Comparison of ENCODE assay signal across 9 mouse cellular contexts in genomic region chr13:104632427-104633167, GRCm38 (mm10).
DNase-seq lines count a peak whose midpoint lies in the region; ATAC-seq and TF ChIP-seq lines count a peak whose summit lies in the region.
"Had no signal": no experiment of that assay in that cellular context is flagged by ENCODE, and none has a peak within 500 bp of the region (broad histone marks: within the 10 kb centered on the region; RNA-seq: fewer than 3 reads in every experiment).

No protein-coding gene starts in this region.

- peak overlapping the region; percentile 80 for H3K27ac ChIP-seq in kidney, adult 2 months (ENCODE audit: insufficient read depth, low read depth, low read length)
- H3K27ac ChIP-seq in midbrain, embryonic 15.5 days: no peak overlapping the region
- H3K27ac ChIP-seq in midbrain, embryonic 14.5 days (replicated peaks; ENCODE audit: low read depth, low read length): no peak overlapping the region
- H3K27ac ChIP-seq in heart, postnatal 0 days (ENCODE audit: low read depth): peak overlapping the region; percentile 88
- H3K27ac ChIP-seq: embryonic facial prominence, embryonic 15.5 days had no signal

- no peak overlapping the region for H3K9ac ChIP-seq in midbrain, embryonic 15.5 days
- H3K9ac ChIP-seq in midbrain, embryonic 14.5 days (replicated peaks; ENCODE audit: low read length): no peak overlapping the region
- H3K9ac ChIP-seq in heart, postnatal 0 days (replicated peaks; ENCODE audit: low read depth, low read length): no peak overlapping the region
- H3K9ac ChIP-seq: embryonic facial prominence, embryonic 15.5 days had no signal

- peak; percentile 94 for TF ChIP-seq EP300 in heart, postnatal 0 days (IDR thresholded peaks at IDR 0.05; ENCODE audit: low read depth)

- H3K4me2 ChIP-seq in midbrain, embryonic 15.5 days: no peak overlapping the region
- no peak overlapping the region for H3K4me2 ChIP-seq in midbrain, embryonic 14.5 days (ENCODE audit: low read length)
- peak overlapping the region; percentile 8; the same call in 1 of the 2 replicates for H3K4me2 ChIP-seq in heart, postnatal 0 days (ENCODE audit: low read depth, low read length)
- H3K4me2 ChIP-seq: embryonic facial prominence, embryonic 15.5 days had no signal

- H3K4me1 ChIP-seq in kidney, adult 2 months (ENCODE audit: control insufficient read depth, insufficient read depth, low read length): peaks cover 20% of the 10 kb centered on the region
- no peaks in the 10 kb centered on the region; the same call in 1 of the 2 replicates for H3K4me1 ChIP-seq in midbrain, embryonic 15.5 days
- H3K4me1 ChIP-seq in midbrain, embryonic 14.5 days (ENCODE audit: control insufficient read depth, insufficient read depth, low read length): no peaks in the 10 kb centered on the region
- H3K4me1 ChIP-seq in heart, postnatal 0 days (ENCODE audit: control insufficient read depth, insufficient read depth): peaks cover 32% of the 10 kb centered on the region

- H3K4me3 ChIP-seq in kidney, adult 2 months (ENCODE audit: insufficient read depth, low read depth, low read length): no peak overlapping the region
- no peak overlapping the region for H3K4me3 ChIP-seq in midbrain, embryonic 15.5 days
- H3K4me3 ChIP-seq in midbrain, embryonic 14.5 days (replicated peaks; ENCODE audit: low read depth, low read length): no peak overlapping the region
- no peak overlapping the region for H3K4me3 ChIP-seq in heart, postnatal 0 days (ENCODE audit: low read depth, low read length)
- H3K4me3 ChIP-seq: embryonic facial prominence, embryonic 15.5 days had no signal

- DNase-seq in kidney, adult 2 months: no peak
- no peak for DNase-seq in kidney, postnatal 10 days
- DNase-seq in midbrain, embryonic 14.5 days: no peak
- DNase-seq in heart, postnatal 0 days (ENCODE audit: low spot score): peak; percentile 88
- DNase-seq in cerebellum, adult 9-11 months: no peak
- DNase-seq: lung, postnatal 4 days had no signal

- H3K9me3 ChIP-seq in midbrain, embryonic 15.5 days: no peaks in the 10 kb centered on the region
- H3K9me3 ChIP-seq in midbrain, embryonic 14.5 days (ENCODE audit: control insufficient read depth, low read length): no peaks in the 10 kb centered on the region
- H3K9me3 ChIP-seq in heart, postnatal 0 days (replicated peaks; ENCODE audit: control insufficient read depth, low read length): no peaks in the 10 kb centered on the region
- H3K9me3 ChIP-seq: embryonic facial prominence, embryonic 15.5 days had no signal

- H3K27me3 ChIP-seq in kidney, adult 2 months (replicated peaks; ENCODE audit: control insufficient read depth, insufficient read depth, low read length): no peaks in the 10 kb centered on the region
- H3K27me3 ChIP-seq in midbrain, embryonic 15.5 days (replicated peaks): no peaks in the 10 kb centered on the region
- no peaks in the 10 kb centered on the region for H3K27me3 ChIP-seq in midbrain, embryonic 14.5 days (ENCODE audit: control insufficient read depth, insufficient read depth, low read length)
- H3K27me3 ChIP-seq in heart, postnatal 0 days (ENCODE audit: control insufficient read depth, insufficient read depth, low read length): no peaks in the 10 kb centered on the region
- H3K27me3 ChIP-seq: embryonic facial prominence, embryonic 15.5 days had no signal

- no peak for TF ChIP-seq CTCF in kidney, adult 2 months (conservative IDR thresholded peaks at IDR 0.05; ENCODE audit: insufficient read depth, insufficient read length, low read depth, low read length)
- TF ChIP-seq CTCF in heart, postnatal 0 days (IDR thresholded peaks at IDR 0.05; ENCODE audit: low read depth): no peak

- peak; percentile 74; the same call in 1 of the 2 replicates for ATAC-seq in midbrain, embryonic 15.5 days (replicated peaks)
- ATAC-seq in midbrain, embryonic 14.5 days (ENCODE audit: low FRiP score, low TSS enrichment): no peak
- peak; percentile 75 for ATAC-seq in heart, postnatal 0 days (ENCODE audit: insufficient read depth, low read depth)
- ATAC-seq in erythroblast, adult 5-6 weeks (replicated peaks; ENCODE audit: low FRiP score, poor library complexity, severe bottlenecking): no peak

- TF ChIP-seq POLR2A in kidney, adult 2 months (IDR thresholded peaks at IDR 0.05; ENCODE audit: low read depth, low read length): no peak

- WGBS in kidney, adult 2 months: 50% methylated on average over 7 of the region's 7 CpGs
- 50% methylated on average over 7 of the region's 7 CpGs for WGBS in midbrain, embryonic 15.5 days
- WGBS in midbrain, embryonic 14.5 days: 61% methylated on average over 7 of the region's 7 CpGs
- WGBS in heart, postnatal 0 days: 23% methylated on average over 7 of the region's 7 CpGs

- H3K36me3 ChIP-seq in kidney, adult 2 months (ENCODE audit: control insufficient read depth, insufficient read depth, low read length): no peaks in the 10 kb centered on the region
- 0 out of 2 replicates have a peak, but pooled peaks cover 3% of the 10 kb centered on the region for H3K36me3 ChIP-seq in midbrain, embryonic 15.5 days (replicated peaks)
- H3K36me3 ChIP-seq in midbrain, embryonic 14.5 days (ENCODE audit: control insufficient read depth, insufficient read depth, low read length): peaks cover 10% of the 10 kb centered on the region; the same call in 1 of the 2 replicates
- H3K36me3 ChIP-seq in heart, postnatal 0 days (replicated peaks; ENCODE audit: control insufficient read depth, insufficient read depth, low read length): no peaks in the 10 kb centered on the region

Comparison
In these comparisons a context has a peak if more than half of its experiments do, and no peak if none do; other contexts are left out.
1. ATAC-seq: peak in midbrain, embryonic 15.5 days (single experiment) and heart, postnatal 0 days (single experiment); none in midbrain, embryonic 14.5 days (single experiment) and erythroblast, adult 5-6 weeks (single experiment).
2. H3K27ac ChIP-seq: peak in kidney, adult 2 months (single experiment) and heart, postnatal 0 days (single experiment); none in midbrain, embryonic 15.5 days (single experiment) and midbrain, embryonic 14.5 days (single experiment).